Mouse (Mus musculus) heart, postnatal 0 days (tissue): ENCODE data around the gene Tet1. TPM values are rescaled to one million over a fixed set of nuclear protein-coding genes. Genes with fewer than 3 reads are reported as not detected.
A peak's percentile ranks its signal among the peaks of the same experiment; 100 is the strongest.

Source experiments
- ATAC-seq: fragments of 200-750 bp; cut with Nextera tagmentation; 2 replicates; pipeline ENCODE4 v1.8.0; 2017; ENCODE audit warnings: low read depth, moderate number of reproducible peaks, moderate library complexity; ENCODE audit not compliant: insufficient read depth
- DNase-seq: peaks from one replicate; pipeline ENCODE4 v3.0.0-alpha.2; 2016; ENCODE audit warnings: low spot score
- H3K27ac ChIP-seq: fragments of 300-500 bp; sonication (generic); 2 replicates; pipeline ENCODE4 v1.5.1; 2014; ENCODE audit warnings: low read depth, mild to moderate bottlenecking
- H3K27me3 ChIP-seq: fragments of 300-500 bp; sonication (generic); 2 replicates; pipeline ENCODE4 v1.6.1; 2014; ENCODE audit warnings: low read length, mixed read lengths; ENCODE audit not compliant: control insufficient read depth, insufficient read depth
- H3K36me3 ChIP-seq: fragments of 300-500 bp; sonication (generic); replicated peaks from 2 replicates; pipeline ENCODE4 v1.6.1; 2014; ENCODE audit warnings: low read length, mixed read lengths; ENCODE audit not compliant: control insufficient read depth, insufficient read depth
- H3K4me1 ChIP-seq: fragments of 300-500 bp; sonication (generic); 2 replicates; pipeline ENCODE4 v1.6.1; 2014; ENCODE audit warnings: antibody characterized with exemption; ENCODE audit not compliant: control insufficient read depth, insufficient read depth
- H3K4me2 ChIP-seq: fragments of 300-500 bp; sonication (generic); 2 replicates; pipeline ENCODE4 v1.6.1; 2014; ENCODE audit warnings: low read depth, mild to moderate bottlenecking, low read length, moderate library complexity
- H3K4me3 ChIP-seq: fragments of 300-500 bp; sonication (generic); 2 replicates; pipeline ENCODE4 v1.5.1; 2014; ENCODE audit warnings: low read depth, low read length
- H3K9ac ChIP-seq: fragments of 300-500 bp; sonication (generic); replicated peaks from 2 replicates; pipeline ENCODE4 v1.6.1; 2014; ENCODE audit warnings: low read depth, low read length, mixed read lengths
- H3K9me3 ChIP-seq: fragments of 300-500 bp; sonication (generic); replicated peaks from 2 replicates; pipeline ENCODE4 v1.6.1; 2016; ENCODE audit warnings: low read length; ENCODE audit not compliant: control insufficient read depth
- CTCF ChIP-seq: IDR thresholded peaks from 2 replicates; pipeline ENCODE4 v1.5.1; 2016; ENCODE audit warnings: antibody characterized with exemption, control low read depth, low read depth
- EP300 ChIP-seq: IDR thresholded peaks from 2 replicates; pipeline ENCODE4 v1.6.1; 2016; ENCODE audit warnings: antibody characterized with exemption, low read depth
- WGBS: fragments of 180-500 bp; shearing (Covaris S2); extraction: QIAGEN DNeasy Blood & Tissue Kit; methylation state at CpG from one replicate; pipeline ENCODE4 v1.1.7; 2014; 5-methylcytosine and 5-hydroxymethylcytosine counted together
- polyA plus RNA-seq: library from polyadenylated mRNA; unstranded; fragments of >200 nt; fragmentation: Nextera tagmentation; extraction: Ambion mirVana; gene quantifications from 2 replicates; pipeline ENCODE4 v1.2.1, GENCODE M21; 2015
- total RNA-seq: library from RNA; depleted of rRNA; stranded (reverse); fragments of >200 nt; gene quantifications from 2 replicates; pipeline ENCODE4 v1.2.3, GENCODE M21; 2014; ENCODE audit warnings: low replicate concordance

The Tet1 gene
- total and polyA plus RNA-seq, 2 experiments from 2014 or later = 17.3 to 19.9 TPM

DNA sequence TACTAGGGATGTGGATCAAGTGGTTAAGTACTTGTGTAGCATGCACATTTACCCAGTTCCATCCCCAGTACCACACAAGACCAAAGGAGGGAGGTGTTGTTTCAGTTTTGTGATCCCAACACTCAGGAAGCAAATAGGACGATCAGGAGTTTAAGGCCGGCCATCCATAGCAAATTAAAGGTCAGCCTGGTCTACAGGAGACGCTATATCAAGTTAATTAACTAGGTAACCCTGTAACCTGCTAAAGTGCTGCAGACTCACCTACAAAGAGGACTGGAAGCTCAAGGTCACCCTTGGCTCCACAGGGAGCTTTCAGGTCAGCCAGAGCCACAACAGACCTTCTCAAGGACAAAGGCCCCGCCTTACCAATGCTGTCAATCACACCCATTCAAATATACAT lies 12.0 kb downstream of the Tet1 start:
- no peak overlapping the region for H3K9ac ChIP-seq
- TF ChIP-seq CTCF = peak; percentile 23; the same call in 1 of the 2 replicates
- no peak for TF ChIP-seq EP300
- no peak overlapping the region for H3K27ac ChIP-seq
- whole genome bisulfite sequencing = 61% methylated on average over 4 of the region's 4 CpGs
- no peak overlapping the region for H3K4me3 ChIP-seq
- H3K4me2 ChIP-seq = no peak overlapping the region
- DNase-seq (no peak), ATAC-seq (no peak)
- H3K27me3 ChIP-seq = no peaks in the 10 kb centered on the region
- H3K4me1 ChIP-seq = no peaks in the 10 kb centered on the region
- no peaks in the 10 kb centered on the region for H3K9me3 ChIP-seq
- no peaks in the 10 kb centered on the region for H3K36me3 ChIP-seq

DNA sequence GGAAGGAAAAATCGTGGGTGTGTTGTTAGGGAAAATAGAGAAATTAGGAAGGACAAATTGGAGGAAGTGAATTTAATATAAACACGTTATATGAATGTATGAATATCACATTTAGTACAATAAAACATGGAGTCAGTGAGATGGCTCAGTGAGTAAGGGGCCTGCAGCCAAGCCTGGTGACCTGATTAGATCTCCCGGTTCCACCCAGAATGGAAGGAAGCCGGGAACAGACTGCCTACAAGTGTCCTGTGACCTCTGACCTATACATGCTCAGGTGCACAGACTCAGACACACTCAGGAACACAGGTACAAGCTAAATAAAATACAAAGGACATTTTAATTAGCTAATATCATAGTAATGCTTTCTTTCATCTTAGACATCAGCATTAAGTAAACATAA lies 12.8 kb downstream of the Tet1 start:
- H3K4me1 ChIP-seq = no peaks in the 10 kb centered on the region
- DNase-seq (no peak), ATAC-seq (no peak)
- H3K27ac ChIP-seq = no peak overlapping the region
- no peak overlapping the region for H3K9ac ChIP-seq
- 65% methylated on average over 4 of the region's 4 CpGs for WGBS
- no peak for TF ChIP-seq EP300
- no peak for TF ChIP-seq CTCF
- H3K4me2 ChIP-seq = no peak overlapping the region
- H3K27me3 ChIP-seq = no peaks in the 10 kb centered on the region
- no peak overlapping the region for H3K4me3 ChIP-seq
- H3K36me3 ChIP-seq = no peaks in the 10 kb centered on the region
- H3K9me3 ChIP-seq = no peaks in the 10 kb centered on the region

DNA sequence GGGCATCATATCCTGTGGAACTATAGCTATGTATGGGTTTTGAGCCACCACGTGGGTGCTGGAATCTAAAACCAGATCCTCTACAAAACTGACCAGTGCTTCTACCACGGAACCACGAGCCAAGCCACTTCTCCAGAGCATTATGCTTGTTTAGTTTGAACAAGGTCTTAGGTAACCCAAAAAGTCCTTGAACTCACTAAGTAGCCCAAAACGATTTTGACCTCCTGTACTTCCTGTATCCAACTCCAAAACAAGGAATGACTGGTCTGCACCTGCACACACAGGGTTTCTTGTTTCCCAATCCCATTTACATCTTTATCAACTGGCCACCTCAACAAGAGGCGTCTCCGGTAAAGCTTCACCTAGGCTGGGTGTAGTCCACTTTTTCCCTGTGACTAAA lies 13.4 kb downstream of the Tet1 start:
- WGBS = 70% methylated on average over 6 of the region's 6 CpGs
- Histone ChIP-seq H3K4me2 (no peak overlapping the region), H3K9me3 (no peaks in the 10 kb centered on the region), H3K27me3 (no peaks in the 10 kb centered on the region), H3K9ac (no peak overlapping the region), H3K27ac (no peak overlapping the region), H3K4me3 (no peak overlapping the region), H3K36me3 (no peaks in the 10 kb centered on the region), H3K4me1 (no peaks in the 10 kb centered on the region)
- TF ChIP-seq EP300 (no peak), CTCF (no peak)
- DNase-seq (no peak), ATAC-seq (no peak)

DNA sequence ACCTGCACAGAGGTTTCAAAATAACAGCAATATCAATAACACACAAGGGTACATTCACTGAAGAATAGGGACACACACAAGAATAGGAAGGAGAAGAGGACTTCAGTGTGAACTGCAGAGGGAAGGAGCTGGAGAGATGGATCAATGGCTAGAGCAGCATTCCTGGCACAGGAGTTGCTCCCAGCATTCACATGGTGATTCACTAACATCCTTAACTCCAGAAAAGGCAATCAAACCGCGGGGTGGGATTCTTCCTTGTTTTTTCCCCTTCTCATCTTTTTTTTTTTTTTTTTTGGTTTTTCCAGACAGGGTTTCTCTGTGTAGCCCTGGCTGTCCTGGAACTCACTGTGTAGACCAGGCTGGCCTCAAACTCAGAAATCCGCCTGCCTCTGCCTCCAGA lies 14.3 kb downstream of the Tet1 start:
- no peaks in the 10 kb centered on the region for H3K36me3 ChIP-seq
- no peak overlapping the region for H3K27ac ChIP-seq
- ATAC-seq (no peak), DNase-seq (no peak)
- no peak overlapping the region for H3K4me3 ChIP-seq
- H3K27me3 ChIP-seq = no peaks in the 10 kb centered on the region
- no peak overlapping the region for H3K4me2 ChIP-seq
- no peaks in the 10 kb centered on the region for H3K9me3 ChIP-seq
- H3K4me1 ChIP-seq = no peaks in the 10 kb centered on the region
- H3K9ac ChIP-seq = no peak overlapping the region
- TF ChIP-seq CTCF = no peak
- TF ChIP-seq EP300 = no peak
- WGBS = 70% methylated on average over 3 of the region's 3 CpGs

DNA sequence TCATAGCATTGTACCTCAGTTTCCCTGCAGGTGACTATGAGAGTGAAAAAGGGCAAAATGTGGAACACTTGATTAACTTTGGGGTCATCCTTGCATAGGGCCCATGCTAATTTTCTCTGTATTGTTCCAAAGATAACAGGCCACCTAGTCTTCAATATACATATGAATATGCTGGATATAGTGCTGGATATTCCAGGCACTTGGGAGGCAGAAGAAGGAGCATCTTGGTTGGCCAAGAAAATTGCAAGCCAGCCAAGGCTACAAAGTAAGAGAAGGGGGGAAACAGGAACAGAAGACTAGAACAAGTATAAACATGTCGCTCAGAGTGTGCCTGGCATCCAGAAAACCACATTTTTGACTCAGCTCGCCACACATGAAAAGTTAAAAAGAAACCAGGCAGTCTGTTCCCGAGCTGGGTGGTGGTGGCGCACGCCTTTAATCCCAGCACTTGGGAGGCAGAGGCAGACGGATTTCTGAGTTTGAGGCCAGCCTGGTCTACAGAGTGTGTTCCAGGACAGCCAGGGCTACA lies 15.4 kb downstream of the Tet1 start:
- no peak for DNase-seq
- 71% methylated on average over 6 of the region's 6 CpGs for WGBS
- no peak overlapping the region for H3K9ac ChIP-seq

DNA sequence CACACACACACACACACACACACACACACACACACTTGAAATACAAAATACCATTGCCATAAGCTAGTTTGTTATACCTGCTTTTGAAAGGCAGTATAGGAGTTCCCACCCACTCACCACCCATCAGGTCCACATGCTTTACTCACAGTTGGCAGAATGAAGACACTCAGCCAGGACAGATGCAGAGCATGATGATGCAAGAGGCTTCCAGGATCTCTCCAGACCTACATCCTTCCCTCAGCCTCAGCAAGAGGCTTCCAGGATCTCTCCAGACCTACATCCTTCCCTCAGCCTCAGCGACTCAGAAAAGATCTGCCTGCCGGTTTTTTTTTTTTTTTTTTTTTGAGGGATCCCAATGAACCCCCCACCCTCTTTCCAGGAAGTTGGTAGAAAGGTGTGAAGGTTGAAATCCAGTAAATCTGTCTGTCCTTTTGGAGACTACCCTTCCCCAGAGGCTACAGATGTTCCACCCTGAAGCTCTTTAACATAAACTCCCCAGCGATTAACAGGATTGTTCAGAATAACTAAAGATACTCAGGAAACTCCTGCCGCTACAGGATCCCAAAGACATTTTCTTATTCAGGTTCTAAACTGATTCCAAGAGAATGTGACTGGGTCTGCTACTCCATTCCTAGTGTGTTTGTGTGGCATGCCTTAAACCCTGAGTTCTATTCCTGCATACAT lies 16.1 kb downstream of the Tet1 start:
- H3K27ac ChIP-seq = no peak overlapping the region
- WGBS = 25% methylated on average over 4 of the region's 4 CpGs
- DNase-seq (no peak), ATAC-seq (no peak)
- H3K9me3 ChIP-seq = no peaks in the 10 kb centered on the region
- no peaks in the 10 kb centered on the region for H3K4me1 ChIP-seq
- no peak overlapping the region for H3K9ac ChIP-seq
- TF ChIP-seq CTCF (no peak), EP300 (no peak)
- H3K4me3 ChIP-seq = no peak overlapping the region
- no peaks in the 10 kb centered on the region for H3K36me3 ChIP-seq
- no peak overlapping the region for H3K4me2 ChIP-seq
- no peaks in the 10 kb centered on the region for H3K27me3 ChIP-seq

More for the DNA sequence above, 15.4 kb downstream of the Tet1 start:
- TF ChIP-seq CTCF (no peak), EP300 (no peak)
- Histone ChIP-seq H3K27me3 (no peaks in the 10 kb centered on the region), H3K27ac (no peak overlapping the region), H3K9me3 (no peaks in the 10 kb centered on the region), H3K4me1 (no peaks in the 10 kb centered on the region), H3K4me3 (no peak overlapping the region), H3K36me3 (no peaks in the 10 kb centered on the region), H3K4me2 (no peak overlapping the region)
- no peak for ATAC-seq
